Mouse (Mus musculus): Measurements from ENCODE around the gene Rab13. TPM values are rescaled to one million over a fixed set of nuclear protein-coding genes. Genes with fewer than 3 reads are reported as not detected.

Gene Rab13
- total RNA-seq, 2 experiments from 2014 or later: 6.7 to 10.9 TPM

Small RNA genes within 50 kb of the gene (microRNA-seq; reads per million reads assigned to microRNA genes)
- gene Mir7012: 0.27 to 0.72 reads per million in 2 experiments

Other genes with a start within 250 kb of the Rab13 start
- 10 to 100 TPM; 41.7 to 48.2 TPM for gene Hax1, start 214.9 kb upstream of the Rab13 start, total RNA-seq (2021)
- 10 to 100 TPM; 60.6 to 67.1 TPM for gene 4933434E20Rik, start 162.1 kb upstream of the Rab13 start, total RNA-seq (2021)
- 100 to 1,000 TPM; 119 to 130 TPM for gene Ubap2l, start 161.1 kb upstream of the Rab13 start, total RNA-seq (2021)
- gene Tpm3, start 141.0 kb upstream of the Rab13 start, total RNA-seq (2021): 10 to 100 TPM; 71.0 to 71.4 TPM
- under 1 TPM; 0.12 to 0.14 TPM for gene Nup210l, start 109.6 kb upstream of the Rab13 start, total RNA-seq (2021)
- 100 to 1,000 TPM; 868 to 969 TPM for gene Rps27, start within 50 bp of the Rab13 start, total RNA-seq (2021)
- gene Jtb, start 17.9 kb downstream of the Rab13 start, total RNA-seq (2021): 10 to 100 TPM; 44.9 to 48.9 TPM
- not detected for gene Creb3l4, start 29.8 kb downstream of the Rab13 start, total RNA-seq (2021)
- gene Slc39a1, start 34.5 kb downstream of the Rab13 start, total RNA-seq (2021): 10 to 100 TPM; 94.0 to 95.4 TPM
- gene Crtc2, start 40.5 kb downstream of the Rab13 start, total RNA-seq (2021): 10 to 100 TPM; 19.5 to 21.7 TPM
- gene Dennd4b, start 51.5 kb downstream of the Rab13 start, total RNA-seq (2021): 10 to 100 TPM; 21.1 to 23.6 TPM
- gene Gatad2b, start 79.5 kb downstream of the Rab13 start, total RNA-seq (2021): 10 to 100 TPM; 47.2 to 52.9 TPM
- 1 to 10 TPM; 1.9 to 2.6 TPM for gene Slc27a3, start 176.2 kb downstream of the Rab13 start, total RNA-seq (2021)
- 10 to 100 TPM; 26.4 to 27.2 TPM for gene Ints3, start 219.9 kb downstream of the Rab13 start, total RNA-seq (2021)